Mouse (Mus musculus) heart, adult 2 months (tissue): ENCODE measurements around the gene Hist1h2ad. TPM values are rescaled to one million over a fixed set of nuclear protein-coding genes. Genes with fewer than 3 reads are reported as not detected.
"Not testable (repeated sequence)": the region's sequence is repeated elsewhere in the genome, so short reads cannot be mapped to it uniquely, and the experiment has no call there.

ENCODE experiments used
- DNase-seq, 2 experiments: peaks; one replicate each; pipeline ENCODE4 v3.0.0; 2021
- H3K27ac ChIP-seq: fragments of 200-600 bp; 2 replicates; pipeline ENCODE4 v1.8.1; 2022
- H3K27me3 ChIP-seq: fragments of 200-500 bp; 2 replicates; pipeline ENCODE4 v1.6.1; 2012; ENCODE audit warnings: mild to moderate bottlenecking, low read length, inconsistent platforms, mixed read lengths; ENCODE audit not compliant: control insufficient read depth, insufficient read depth
- H3K36me3 ChIP-seq: fragments of 200-500 bp; 2 replicates; pipeline ENCODE4 v1.6.1; 2012; ENCODE audit warnings: low read length, inconsistent platforms; ENCODE audit not compliant: control insufficient read depth, insufficient read depth
- H3K4me1 ChIP-seq: fragments of 200-500 bp; 2 replicates; pipeline ENCODE4 v1.6.1; 2011; ENCODE audit warnings: low read length; ENCODE audit not compliant: control insufficient read depth, insufficient read depth
- H3K4me3 ChIP-seq: fragments of 200-600 bp; 2 replicates; pipeline ENCODE4 v1.8.1; 2022
- H3K79me2 ChIP-seq: fragments of 200-500 bp; replicated peaks from 2 replicates; pipeline ENCODE4 v1.6.1; 2012; ENCODE audit warnings: mild to moderate bottlenecking, inconsistent platforms, low read length, moderate library complexity, mixed read lengths; ENCODE audit not compliant: control insufficient read depth, insufficient read depth
- H3K9ac ChIP-seq: fragments of 200-500 bp; 2 replicates; pipeline ENCODE4 v1.6.1; 2012; ENCODE audit warnings: low read depth, mild to moderate bottlenecking, control low read depth, inconsistent platforms, low read length, mixed read lengths
- CTCF ChIP-seq: fragments of 200-600 bp; IDR thresholded peaks from 2 replicates; pipeline ENCODE4 v1.8.1; 2022; ENCODE audit warnings: antibody characterized with exemption, mild to moderate bottlenecking, moderate library complexity
- EP300 ChIP-seq: fragments of 200-500 bp; IDR thresholded peaks from 2 replicates; pipeline ENCODE4 v1.6.1; 2011; ENCODE audit warnings: low read depth, low read length, control low read depth; ENCODE audit not compliant: insufficient read depth
- POLR2A ChIP-seq: fragments of 200-500 bp; IDR thresholded peaks from 2 replicates; pipeline ENCODE4 v1.6.1; 2011; ENCODE audit warnings: mild to moderate bottlenecking, low read depth, low read length, control low read depth; ENCODE audit not compliant: insufficient read depth
- WGBS: fragments of 180-500 bp; shearing (Covaris S2); methylation state at CpG from one replicate; pipeline ENCODE4 v1.1.7; 2018; 5-methylcytosine and 5-hydroxymethylcytosine counted together
- intact Hi-C: fragments of 180-260 bp; cut with DNase I; formaldehyde crosslinking; loops from one replicate; pipeline ENCODE4 v1.15.1; 2025
- polyA plus RNA-seq: library from polyadenylated mRNA; depleted of rRNA; stranded (reverse); fragments of >200 nt; gene quantifications from 2 replicates; pipeline ENCODE4 v1.2.3, GENCODE M21; 2012
- total RNA-seq, 2 experiments: library from RNA; stranded (reverse); gene quantifications; 2 replicates each; pipeline ENCODE4 v1.2.3; 2021

Hist1h2ad gene
- total and polyA plus RNA-seq, 3 experiments, result 0.61 to 2.8 (median 1.4) TPM

- Histone ChIP-seq H3K36me3 (peaks cover 6% of the 10 kb centered on the region), H3K79me2 (no peaks in the 10 kb centered on the region), H3K27me3 (no peaks in the 10 kb centered on the region), H3K27ac (no peak overlapping the region; the same call in 1 of the 2 replicates), H3K4me3 (peak overlapping the region; percentile 63), H3K4me1 (peaks cover 4% of the 10 kb centered on the region), H3K9ac (no peak overlapping the region)
- TF ChIP-seq CTCF (no peak), POLR2A (no peak), EP300 (no peak)
- intact Hi-C loops, result no loop called here
- 49% methylated on average over 2 of the region's 2 CpGs for WGBS
- DNase-seq, result no peak
Measured at GRCm38 (mm10) chr13:23572218-23573033, 1.8 kb upstream of the Hist1h2ad start.

DNA sequence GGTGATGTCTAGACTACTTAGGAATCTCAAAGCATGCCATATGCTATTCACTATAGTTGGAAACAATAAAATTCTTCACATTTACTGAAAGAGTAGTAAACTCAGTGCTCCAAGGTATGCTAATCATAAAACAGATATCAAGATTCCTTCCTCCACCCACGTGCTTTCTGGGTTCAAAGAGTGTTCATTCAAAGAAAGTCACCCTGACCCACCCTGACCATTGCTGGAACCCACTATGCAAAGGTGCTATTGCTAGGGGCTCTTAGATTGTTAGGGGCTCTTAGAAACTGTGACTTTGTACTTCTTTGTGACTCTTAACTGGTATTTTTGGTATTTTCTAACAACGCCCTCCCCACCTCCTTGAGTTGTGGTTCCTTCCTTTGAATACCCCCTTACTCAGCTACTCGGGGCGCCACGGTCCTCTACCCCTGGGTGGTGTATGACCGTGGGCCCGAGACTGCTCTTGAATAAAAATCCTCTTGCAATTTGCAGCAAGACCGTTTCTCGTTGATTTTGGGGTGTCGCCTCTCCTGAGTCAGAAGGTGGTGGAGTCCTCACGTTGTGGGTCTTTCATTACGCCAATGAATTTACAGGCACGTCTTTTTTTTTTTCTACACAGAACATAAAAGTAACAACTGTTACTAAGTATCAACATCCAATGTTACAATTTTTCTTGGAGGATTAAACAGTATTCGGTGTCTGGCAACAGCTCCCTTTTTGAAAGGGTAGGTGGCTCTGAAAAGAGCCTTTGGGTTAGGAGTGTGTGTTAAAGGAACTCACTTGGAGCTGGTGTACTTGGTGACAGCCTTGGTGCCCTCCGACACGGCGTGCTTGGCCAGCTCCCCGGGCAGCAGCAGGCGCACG lies 915 bp upstream of the Hist1h2ad start:
- WGBS, result 31% methylated on average over 20 of the region's 20 CpGs
- H3K4me1 ChIP-seq, H3K79me2 ChIP-seq, H3K27me3 ChIP-seq, DNase-seq, intact Hi-C loops, H3K36me3 ChIP-seq, H3K9ac ChIP-seq, H3K27ac ChIP-seq: not testable (repeated sequence)
- H3K4me3 ChIP-seq, result peak overlapping the region; percentile 43

DNA sequence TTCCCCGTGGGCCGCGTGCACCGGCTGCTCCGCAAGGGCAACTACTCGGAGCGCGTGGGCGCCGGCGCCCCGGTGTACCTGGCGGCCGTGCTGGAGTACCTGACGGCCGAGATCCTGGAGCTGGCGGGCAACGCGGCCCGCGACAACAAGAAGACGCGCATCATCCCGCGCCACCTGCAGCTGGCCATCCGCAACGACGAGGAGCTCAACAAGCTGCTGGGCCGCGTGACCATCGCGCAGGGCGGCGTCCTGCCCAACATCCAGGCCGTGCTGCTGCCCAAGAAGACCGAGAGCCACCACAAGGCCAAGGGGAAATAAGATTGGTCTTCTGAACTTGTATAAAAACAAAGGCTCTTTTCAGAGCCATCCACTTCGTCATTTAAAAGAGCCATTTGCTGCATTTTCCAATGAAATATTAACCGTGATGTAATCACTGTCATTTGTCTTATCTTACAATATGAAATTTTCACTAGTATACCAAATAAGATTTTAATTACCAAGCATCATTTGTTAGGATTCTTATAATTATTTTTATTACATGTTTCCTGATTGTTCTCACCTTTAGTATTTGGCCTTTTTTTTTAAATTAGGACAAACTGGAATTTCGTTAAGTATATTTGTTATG lies 477 bp downstream of the Hist1h2ad start:
- H3K4me1 ChIP-seq, intact Hi-C loops, H3K36me3 ChIP-seq, H3K27me3 ChIP-seq, H3K9ac ChIP-seq, H3K79me2 ChIP-seq, DNase-seq: not testable (repeated sequence)
- 9% methylated on average over 11 of the region's 39 CpGs for WGBS
- peak overlapping the region; percentile 43 for H3K4me3 ChIP-seq
- H3K27ac ChIP-seq, result peak overlapping the region; percentile 6; the same call in 1 of the 2 replicates

- intact Hi-C loops, result no loop called here
- 9% methylated on average over 18 of the region's 18 CpGs for WGBS
- H3K9ac ChIP-seq, result peak within 1 kb of the TSS; percentile 52; the same call in 1 of the 2 replicates
- H3K4me3 ChIP-seq, result peak within 1 kb of the TSS; percentile 47
- H3K27me3 ChIP-seq, result no peaks in the 10 kb centered on the region
- peak within 1 kb of the TSS; percentile 6 for H3K27ac ChIP-seq
- H3K4me1 ChIP-seq, result peaks cover 4% of the 10 kb centered on the region
- DNase-seq, result peak in 1 of 2 experiments; percentile 46
- TF ChIP-seq POLR2A, result peak; percentile 39; the same call in 1 of the 2 replicates
- no peak for TF ChIP-seq CTCF
- H3K79me2 ChIP-seq, result no peaks in the 10 kb centered on the region
- peaks cover 6% of the 10 kb centered on the region for H3K36me3 ChIP-seq
Measured at GRCm38 (mm10) chr13:23575271-23575851, 1.2 kb downstream of the Hist1h2ad start, which contains the start of gene Hist1h3d. Hist1h3d (plus strand) TSS chr13:23575763.

GRCm38 (mm10) chr13:23575864-23576313 lies 1.7 kb downstream of the Hist1h2ad start:
- Histone ChIP-seq H3K4me3 (peak overlapping the region; percentile 47), H3K9ac (peak overlapping the region; percentile 52; the same call in 1 of the 2 replicates)
- H3K36me3 ChIP-seq, H3K4me1 ChIP-seq, DNase-seq, H3K79me2 ChIP-seq, intact Hi-C loops, H3K27ac ChIP-seq, H3K27me3 ChIP-seq: not testable (repeated sequence)
- WGBS, result 13% methylated on average over 15 of the region's 40 CpGs
